Mouse (Mus musculus): ENCODE measurements around the gene Col6a3.

GRCm38 (mm10) chr1:90800466-90800865 lies 43.3 kb downstream of the Col6a3 start:
- TF ChIP-seq POLR2A (IDR thresholded peaks at IDR 0.05; ENCODE audit: low read depth, low read length) (no peak), CTCF (IDR thresholded peaks at IDR 0.05; ENCODE audit: extremely low read depth, insufficient read length, insufficient replicate concordance, low read depth, low read length) (no peak)

Measured in small intestine, adult 2 months (tissue).